Mouse (Mus musculus) liver, adult 2 months (tissue): Measurements from ENCODE around the gene Noxred1.

Experiments
- CTCF ChIP-seq: fragments of 200-500 bp; IDR thresholded peaks from 2 replicates; pipeline ENCODE4 v1.5.1; 2011; ENCODE audit warnings: low read depth, low read length, control low read depth
- POLR2A ChIP-seq: fragments of 200-500 bp; IDR thresholded peaks from 2 replicates; pipeline ENCODE4 v1.6.1; 2011; ENCODE audit warnings: low read length, control low read depth; ENCODE audit not compliant: insufficient read depth; ENCODE audit errors: extremely low read depth

DNA sequence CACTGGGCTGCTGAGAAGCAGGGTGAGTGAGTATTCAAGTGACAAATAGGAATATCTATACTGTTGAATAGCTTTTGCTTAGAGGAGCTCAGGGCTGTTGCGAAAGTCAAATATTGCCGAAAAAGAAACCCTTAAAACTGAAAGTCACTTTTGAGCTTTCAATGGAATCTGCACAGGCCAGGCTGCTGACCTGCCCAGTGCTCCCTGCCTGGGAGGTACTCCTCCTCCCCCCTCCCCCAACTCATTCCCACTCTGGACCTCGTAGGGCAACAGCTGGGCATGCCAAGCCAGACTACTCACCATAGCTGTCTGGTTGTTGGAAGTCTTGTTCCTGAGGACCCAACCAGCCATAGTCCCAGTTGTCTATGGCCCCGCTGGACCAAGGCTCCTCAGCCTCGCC lies 46.2 kb upstream of the Noxred1 start:
- TF ChIP-seq POLR2A (no peak), CTCF (no peak)
